13 mouse cellular contexts compared by ENCODE assay signal in genomic region chr7:36711766-36712165, GRCm38 (mm10). TPM values are rescaled to one million over a fixed set of nuclear protein-coding genes. Genes with fewer than 3 reads are reported as not detected.
DNase-seq lines count a peak whose midpoint lies in the region; ATAC-seq and TF ChIP-seq lines count a peak whose summit lies in the region.
"Had no signal": no experiment of that assay in that cellular context is flagged by ENCODE, and none has a peak within 500 bp of the region (broad histone marks: within the 10 kb centered on the region; RNA-seq: fewer than 3 reads in every experiment).

No protein-coding gene starts in this region.

- TF ChIP-seq CTCF in midbrain, postnatal 0 days (IDR thresholded peaks at IDR 0.05) = 0 out of 2 replicates have a peak, but pooled peaks have one; percentile 20

- 62% methylated on average over 2 of the region's 2 CpGs for WGBS in midbrain, postnatal 0 days
- 62% methylated on average over 2 of the region's 2 CpGs for WGBS in midbrain, embryonic 14.5 days

- ATAC-seq in cerebellum, adult (ENCODE audit: insufficient number of reproducible peaks, low FRiP score, low TSS enrichment) = no peak
- no peak for ATAC-seq in midbrain, postnatal 0 days (ENCODE audit: low FRiP score)
- ATAC-seq in midbrain, embryonic 14.5 days (ENCODE audit: low FRiP score, low TSS enrichment) = no peak
- ATAC-seq in erythroblast, adult 5-6 weeks (replicated peaks; ENCODE audit: low FRiP score, poor library complexity, severe bottlenecking) = no peak
- ATAC-seq: hindbrain, embryonic 16.5 days had no signal

- H3K9ac ChIP-seq in midbrain, postnatal 0 days (replicated peaks; ENCODE audit: low read length, poor library complexity, severe bottlenecking) = no peak overlapping the region
- no peak overlapping the region for H3K9ac ChIP-seq in midbrain, embryonic 14.5 days (replicated peaks; ENCODE audit: low read length)
- H3K9ac ChIP-seq: embryonic facial prominence, embryonic 15.5 days; heart, embryonic 13.5 days had no signal

- H3K9me3 ChIP-seq in midbrain, postnatal 0 days (ENCODE audit: low read length) = no peaks in the 10 kb centered on the region
- no peaks in the 10 kb centered on the region for H3K9me3 ChIP-seq in midbrain, embryonic 14.5 days (ENCODE audit: control insufficient read depth, low read length)
- H3K9me3 ChIP-seq: embryonic facial prominence, embryonic 15.5 days; heart, embryonic 13.5 days had no signal

- H3K4me3 ChIP-seq in midbrain, postnatal 0 days (ENCODE audit: low read depth, low read length) = no peak overlapping the region
- no peak overlapping the region for H3K4me3 ChIP-seq in midbrain, embryonic 14.5 days (replicated peaks; ENCODE audit: low read depth, low read length)
- H3K4me3 ChIP-seq: embryonic facial prominence, embryonic 15.5 days; heart, embryonic 13.5 days had no signal

- DNase-seq in cerebellum, postnatal 36 days = peak; percentile 33 to 44
- peak; percentile 59 for DNase-seq in kidney, postnatal 10 days
- DNase-seq in kidney, postnatal 14 days = no peak
- no peak for DNase-seq in midbrain, postnatal 0 days (ENCODE audit: low spot score)
- DNase-seq in midbrain, embryonic 14.5 days = no peak
- peak; percentile 72 for DNase-seq in brain, adult 2 months (ENCODE audit: low read depth, low spot score)
- DNase-seq: cerebellum, adult 11-12 months had no signal

- no peaks in the 10 kb centered on the region; the same call in 1 of the 2 replicates for H3K4me1 ChIP-seq in midbrain, postnatal 0 days (ENCODE audit: insufficient read depth, low read length)
- peaks cover 23% of the 10 kb centered on the region for H3K4me1 ChIP-seq in midbrain, embryonic 14.5 days (ENCODE audit: control insufficient read depth, insufficient read depth, low read length)

- no peaks in the 10 kb centered on the region for H3K36me3 ChIP-seq in midbrain, postnatal 0 days (ENCODE audit: insufficient read depth, low read length)
- H3K36me3 ChIP-seq in midbrain, embryonic 14.5 days (ENCODE audit: control insufficient read depth, insufficient read depth, low read length) = no peaks in the 10 kb centered on the region
- H3K36me3 ChIP-seq: embryonic facial prominence, embryonic 15.5 days; heart, embryonic 13.5 days had no signal

- no peak overlapping the region for H3K4me2 ChIP-seq in midbrain, postnatal 0 days (ENCODE audit: low read depth, low read length, poor library complexity, severe bottlenecking)
- no peak overlapping the region for H3K4me2 ChIP-seq in midbrain, embryonic 14.5 days (ENCODE audit: low read length)
- H3K4me2 ChIP-seq: embryonic facial prominence, embryonic 15.5 days; heart, embryonic 13.5 days had no signal

- H3K27ac ChIP-seq in midbrain, postnatal 0 days (ENCODE audit: low read depth, low read length) = no peak overlapping the region
- H3K27ac ChIP-seq in midbrain, embryonic 14.5 days (replicated peaks; ENCODE audit: low read depth, low read length) = no peak overlapping the region
- H3K27ac ChIP-seq: embryonic facial prominence, embryonic 15.5 days; heart, embryonic 13.5 days had no signal

- H3K27me3 ChIP-seq in midbrain, postnatal 0 days (ENCODE audit: insufficient read depth, low read length) = no peaks in the 10 kb centered on the region
- no peaks in the 10 kb centered on the region for H3K27me3 ChIP-seq in midbrain, embryonic 14.5 days (ENCODE audit: control insufficient read depth, insufficient read depth, low read length)
- H3K27me3 ChIP-seq: embryonic facial prominence, embryonic 15.5 days; heart, embryonic 13.5 days had no signal

RNA-seq across cellular contexts. Expression of gene Tshz3, which starts 13.8 kb away (rescaled TPM):
- total RNA-seq in midbrain, postnatal 0 days (2014; rRNA removed) = 11.1 and 11.9 TPM in 2 replicates
- 5.1 and 6.7 TPM in 2 replicates for polyA plus RNA-seq in midbrain, postnatal 0 days (2015; fragmentation: Nextera tagmentation; extraction: Ambion mirVana)
- polyA plus RNA-seq in midbrain, embryonic 14.5 days (2014; fragmentation: Nextera tagmentation; extraction: Ambion mirVana) = 13.6 TPM in 2 replicates
- total RNA-seq in erythroblast, adult 5-6 weeks (2015; ENCODE audit: low replicate concordance) = not detected in 2 replicates
- not detected in 2 replicates for total RNA-seq in erythroblast, adult 5-6 weeks (2017; ENCODE audit: low replicate concordance)
- total RNA-seq: megakaryocyte-erythroid progenitor cell, adult 5-6 weeks had no signal

Comparison
In these comparisons a context has a peak if more than half of its experiments do, and no peak if none do; other contexts are left out.
1. DNase-seq: peak in cerebellum, postnatal 36 days (2 of 2), kidney, postnatal 10 days (single experiment) and brain, adult 2 months (single experiment); none in kidney, postnatal 14 days (single experiment), midbrain, postnatal 0 days (single experiment) and midbrain, embryonic 14.5 days (single experiment).
2. RNA of gene Tshz3, which starts 13.8 kb away (total RNA-seq): 11.1 to 11.9 TPM in midbrain, postnatal 0 days; not detected in erythroblast, adult 5-6 weeks; every median in the first group is over 10 times any median in the second.